Mouse (Mus musculus): ENCODE measurements around the gene Pnldc1. TPM values are rescaled to one million over a fixed set of nuclear protein-coding genes. Genes with fewer than 3 reads are reported as not detected.

The Pnldc1 gene
- polyA plus RNA-seq, 1 experiment from 2014 or later, result 2.2 TPM

- Histone ChIP-seq H3K27me3 (no peaks in the 10 kb centered on the region), H3K4me1 (no peaks in the 10 kb centered on the region), H3K9ac (replicated peaks) (no peak overlapping the region), H3K9me3 (no peaks in the 10 kb centered on the region), H3K4me3 (no peak overlapping the region), H3K27ac (replicated peaks) (peak overlapping the region; percentile 47), H3K4me2 (replicated peaks) (no peak overlapping the region), H3K36me3 (no peaks in the 10 kb centered on the region)
- peak; percentile 81; the same call in 1 of the 2 replicates for ATAC-seq (replicated peaks)
- 74% methylated on average over 8 of the region's 8 CpGs for WGBS
These were observed 60.1 kb downstream of the Pnldc1 start for GRCm38 (mm10) chr17:12849778-12850382.

- ATAC-seq (replicated peaks), result no peak
- no peaks in the 10 kb centered on the region for H3K9me3 ChIP-seq
- no peak overlapping the region for H3K27ac ChIP-seq (replicated peaks)
- H3K36me3 ChIP-seq, result no peaks in the 10 kb centered on the region
- H3K4me2 ChIP-seq (replicated peaks), result no peak overlapping the region
- no peak overlapping the region for H3K9ac ChIP-seq (replicated peaks)
- no peaks in the 10 kb centered on the region for H3K4me1 ChIP-seq
- 65% methylated on average over 4 of the region's 4 CpGs for WGBS
- no peak overlapping the region for H3K4me3 ChIP-seq
- no peaks in the 10 kb centered on the region for H3K27me3 ChIP-seq
These were observed 62.3 kb downstream of the Pnldc1 start for GRCm38 (mm10) chr17:12847736-12848135.

DNA sequence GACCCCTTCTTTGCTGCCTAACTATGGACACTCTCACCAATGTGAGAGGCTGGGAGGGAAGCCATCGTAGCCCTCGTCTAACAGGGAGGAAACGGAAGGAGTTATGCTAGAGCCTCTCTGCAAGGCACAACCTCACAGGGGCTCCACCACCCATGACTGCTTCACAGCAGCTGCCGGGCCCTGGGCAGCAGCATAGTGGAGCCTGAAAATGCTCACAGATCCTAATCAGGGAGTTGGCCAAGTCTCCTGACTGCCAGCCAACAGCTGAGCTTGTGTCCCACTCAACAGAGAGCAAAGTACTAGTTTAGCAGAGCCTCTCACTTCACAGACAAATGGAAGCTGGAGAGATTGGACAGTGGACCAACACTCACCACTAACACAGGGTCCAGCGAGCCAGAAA, 63.6 kb downstream of the Pnldc1 start:
- no peaks in the 10 kb centered on the region for H3K9me3 ChIP-seq
- no peak overlapping the region for H3K4me3 ChIP-seq
- no peaks in the 10 kb centered on the region for H3K36me3 ChIP-seq
- no peak for ATAC-seq (replicated peaks)
- H3K4me1 ChIP-seq, result no peaks in the 10 kb centered on the region
- WGBS, result 79% methylated on average over 5 of the region's 5 CpGs
- no peak overlapping the region for H3K9ac ChIP-seq (replicated peaks)
- H3K4me2 ChIP-seq (replicated peaks), result no peak overlapping the region
- H3K27ac ChIP-seq (replicated peaks), result no peak overlapping the region
- H3K27me3 ChIP-seq, result no peaks in the 10 kb centered on the region

GRCm38 (mm10) chr17:12845862-12846261, 64.2 kb downstream of the Pnldc1 start:
- no peaks in the 10 kb centered on the region for H3K36me3 ChIP-seq
- no peaks in the 10 kb centered on the region for H3K27me3 ChIP-seq
- H3K4me3 ChIP-seq, result no peak overlapping the region
- H3K4me1 ChIP-seq, result no peaks in the 10 kb centered on the region
- 45% methylated on average over 5 of the region's 5 CpGs for WGBS
- no peak overlapping the region for H3K9ac ChIP-seq (replicated peaks)
- H3K4me2 ChIP-seq (replicated peaks), result no peak overlapping the region
- ATAC-seq (replicated peaks), result no peak
- H3K9me3 ChIP-seq, result no peaks in the 10 kb centered on the region
- no peak overlapping the region for H3K27ac ChIP-seq (replicated peaks)

DNA sequence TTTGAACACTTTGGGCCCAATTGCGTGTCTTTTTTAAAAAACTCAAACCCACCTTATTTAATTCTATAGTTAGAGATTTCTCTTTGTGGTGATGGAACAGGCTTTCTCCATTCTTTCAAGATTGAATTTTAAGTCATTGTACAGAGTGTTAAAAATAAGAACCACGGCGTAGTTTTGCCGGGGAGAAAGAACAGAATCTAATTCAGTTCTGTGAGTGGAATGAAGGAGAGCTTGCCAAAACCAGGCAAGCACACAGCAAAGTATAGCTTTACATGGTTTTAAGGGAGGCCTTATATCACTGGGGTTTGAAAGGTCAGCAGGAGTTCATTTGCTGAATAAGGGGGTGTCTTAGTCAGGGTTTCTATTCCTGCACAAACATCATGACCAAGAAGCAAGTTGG, 65.5 kb downstream of the Pnldc1 start:
- no peak for ATAC-seq (replicated peaks)

GRCm38 (mm10) chr17:12843826-12844225, 66.2 kb downstream of the Pnldc1 start:
- Histone ChIP-seq H3K27ac (replicated peaks) (no peak overlapping the region), H3K27me3 (no peaks in the 10 kb centered on the region), H3K4me1 (0 out of 2 replicates have a peak, but pooled peaks cover 5% of the 10 kb centered on the region), H3K36me3 (no peaks in the 10 kb centered on the region), H3K4me3 (no peak overlapping the region), H3K9me3 (no peaks in the 10 kb centered on the region), H3K4me2 (replicated peaks) (no peak overlapping the region), H3K9ac (replicated peaks) (no peak overlapping the region)
- WGBS, result 91% methylated on average over 6 of the region's 6 CpGs
- ATAC-seq (replicated peaks), result no peak

More for the DNA sequence above, 65.5 kb downstream of the Pnldc1 start:
- Histone ChIP-seq H3K27me3 (no peaks in the 10 kb centered on the region), H3K4me1 (0 out of 2 replicates have a peak, but pooled peaks cover 5% of the 10 kb centered on the region), H3K9ac (replicated peaks) (no peak overlapping the region), H3K27ac (replicated peaks) (no peak overlapping the region), H3K4me2 (replicated peaks) (no peak overlapping the region), H3K4me3 (no peak overlapping the region), H3K36me3 (no peaks in the 10 kb centered on the region), H3K9me3 (no peaks in the 10 kb centered on the region)
- WGBS, result 83% methylated on average over 4 of the region's 4 CpGs

GRCm38 (mm10) chr17:12839475-12840267, 70.4 kb downstream of the Pnldc1 start:
- Histone ChIP-seq H3K27ac (replicated peaks) (peak overlapping the region; percentile 46; the same call in 1 of the 2 replicates), H3K4me3 (no peak overlapping the region), H3K4me1 (0 out of 2 replicates have a peak, but pooled peaks cover 5% of the 10 kb centered on the region), H3K9me3 (no peaks in the 10 kb centered on the region), H3K9ac (replicated peaks) (no peak overlapping the region), H3K36me3 (no peaks in the 10 kb centered on the region), H3K27me3 (no peaks in the 10 kb centered on the region), H3K4me2 (replicated peaks) (no peak overlapping the region)
- WGBS, result 66% methylated on average over 10 of the region's 10 CpGs
- ATAC-seq (replicated peaks), result peak; percentile 64; the same call in 1 of the 2 replicates

Small RNA genes within 50 kb of the gene (microRNA-seq; reads per million reads assigned to microRNA genes)
- not detected for gene Gm24085

Other genes starting within 250 kb of the Pnldc1 start
- gene Slc22a1, start 234.4 kb downstream of the Pnldc1 start, polyA plus RNA-seq (2015; fragmentation: Nextera tagmentation; extraction: Ambion mirVana), result not detected in 2 replicates
- 10.8 and 11.0 TPM in 2 replicates for gene Igf2r, start 140.6 kb downstream of the Pnldc1 start, polyA plus RNA-seq (2015; fragmentation: Nextera tagmentation; extraction: Ambion mirVana)
- gene Mas1, start 42.1 kb downstream of the Pnldc1 start, polyA plus RNA-seq (2015; fragmentation: Nextera tagmentation; extraction: Ambion mirVana), result 0.23 and 0.28 TPM in 2 replicates
- not detected in 2 replicates for gene Mrgprh, start 34.2 kb downstream of the Pnldc1 start, polyA plus RNA-seq (2015; fragmentation: Nextera tagmentation; extraction: Ambion mirVana)
- gene Tcp1, start 5.5 kb upstream of the Pnldc1 start, polyA plus RNA-seq (2015; fragmentation: Nextera tagmentation; extraction: Ambion mirVana), result 425 and 442 TPM in 2 replicates
- gene Mrpl18, start 6.1 kb upstream of the Pnldc1 start, polyA plus RNA-seq (2015; fragmentation: Nextera tagmentation; extraction: Ambion mirVana), result 141 and 143 TPM in 2 replicates
- gene Acat3, start 30.4 kb upstream of the Pnldc1 start, polyA plus RNA-seq (2015; fragmentation: Nextera tagmentation; extraction: Ambion mirVana), result 1.00 and 1.0 TPM in 2 replicates
- gene Acat2, start 50.5 kb upstream of the Pnldc1 start, polyA plus RNA-seq (2015; fragmentation: Nextera tagmentation; extraction: Ambion mirVana), result 323 TPM in 2 replicates
- 157 and 161 TPM in 2 replicates for gene Wtap, start 83.9 kb upstream of the Pnldc1 start, polyA plus RNA-seq (2015; fragmentation: Nextera tagmentation; extraction: Ambion mirVana)
- 113 and 121 TPM in 2 replicates for gene Sod2, start 96.6 kb upstream of the Pnldc1 start, polyA plus RNA-seq (2015; fragmentation: Nextera tagmentation; extraction: Ambion mirVana)
- gene Gpr31b, start 142.1 kb upstream of the Pnldc1 start, polyA plus RNA-seq (2015; fragmentation: Nextera tagmentation; extraction: Ambion mirVana), result 0.32 TPM in 1 of 2 replicates, not detected in the other
- gene Tcp10b, start 150.9 kb upstream of the Pnldc1 start, polyA plus RNA-seq (2015; fragmentation: Nextera tagmentation; extraction: Ambion mirVana), result 0.08 TPM in 1 of 2 replicates, not detected in the other
- gene Unc93a, start 221.6 kb upstream of the Pnldc1 start, polyA plus RNA-seq (2015; fragmentation: Nextera tagmentation; extraction: Ambion mirVana), result 0.06 TPM in 1 of 2 replicates, not detected in the other

Measured in forebrain, embryonic 15.5 days (tissue).